Mouse (Mus musculus): Measurements from ENCODE around the gene Ano8.

DNA sequence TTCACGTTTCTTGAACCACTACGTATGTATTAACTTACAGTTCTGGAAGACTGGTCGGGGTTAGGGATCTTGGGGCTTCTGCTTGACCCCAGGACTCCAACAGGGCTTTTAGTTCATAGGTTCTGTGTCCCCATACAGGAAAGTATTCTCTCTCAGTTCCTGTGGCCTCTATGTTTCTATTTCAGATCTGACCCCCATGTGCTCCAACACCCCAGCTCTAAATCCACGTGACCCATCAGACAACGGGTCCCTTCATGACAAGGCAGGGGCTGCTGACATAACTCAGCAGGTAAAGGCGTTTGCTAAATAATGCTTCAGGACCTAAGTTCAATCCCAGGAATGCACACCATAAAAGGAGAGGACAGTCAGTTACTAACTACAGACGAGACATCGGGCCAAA, 20.0 kb downstream of the Ano8 start:
- TF ChIP-seq POLR2A (IDR thresholded peaks at IDR 0.05; ENCODE audit: borderline replicate concordance, extremely low read depth, low read depth, low read length) = no peak
- TF ChIP-seq CTCF (IDR thresholded peaks at IDR 0.05; ENCODE audit: insufficient read depth, low read length) = no peak
